Mouse (Mus musculus) midbrain, embryonic 14.5 days (tissue): ENCODE results near the gene Gpsm2. TPM values are rescaled to one million over a fixed set of nuclear protein-coding genes. Genes with fewer than 3 reads are reported as not detected.

Experiments used
- ATAC-seq: fragments of 200-750 bp; cut with Nextera tagmentation; 2 replicates; pipeline ENCODE4 v1.8.0; 2017; ENCODE audit warnings: moderate number of reproducible peaks, moderate library complexity; ENCODE audit not compliant: low FRiP score, low TSS enrichment
- DNase-seq: peaks from one replicate; pipeline ENCODE4 v3.0.0-alpha.2; 2015
- H3K27ac ChIP-seq: fragments of 300-500 bp; sonication (generic); replicated peaks from 2 replicates; pipeline ENCODE4 v1.5.1; 2014; ENCODE audit warnings: mild to moderate bottlenecking, low read depth, low read length, moderate library complexity
- H3K27me3 ChIP-seq: fragments of 300-500 bp; sonication (generic); 2 replicates; pipeline ENCODE4 v1.6.1; 2014; ENCODE audit warnings: low read length, control low read depth, mixed read lengths; ENCODE audit not compliant: control insufficient read depth, insufficient read depth
- H3K36me3 ChIP-seq: fragments of 300-500 bp; sonication (generic); 2 replicates; pipeline ENCODE4 v1.6.1; 2014; ENCODE audit warnings: low read length, control low read depth; ENCODE audit not compliant: control insufficient read depth, insufficient read depth
- H3K4me1 ChIP-seq: fragments of 300-500 bp; sonication (generic); 2 replicates; pipeline ENCODE4 v1.6.1; 2014; ENCODE audit warnings: mild to moderate bottlenecking, antibody characterized with exemption, low read length, control low read depth; ENCODE audit not compliant: control insufficient read depth, insufficient read depth
- H3K4me2 ChIP-seq: fragments of 300-500 bp; sonication (generic); 2 replicates; pipeline ENCODE4 v1.6.1; 2014; ENCODE audit warnings: mild to moderate bottlenecking, low read length, moderate library complexity
- H3K4me3 ChIP-seq: fragments of 300-500 bp; sonication (generic); replicated peaks from 2 replicates; pipeline ENCODE4 v1.5.1; 2014; ENCODE audit warnings: low read depth, low read length
- H3K9ac ChIP-seq: fragments of 300-500 bp; sonication (generic); replicated peaks from 2 replicates; pipeline ENCODE4 v1.6.1; 2014; ENCODE audit warnings: mild to moderate bottlenecking, low read length, moderate library complexity
- H3K9me3 ChIP-seq: fragments of 300-500 bp; sonication (generic); 2 replicates; pipeline ENCODE4 v1.6.1; 2016; ENCODE audit warnings: low read length, control low read depth, mixed read lengths; ENCODE audit not compliant: control insufficient read depth
- WGBS: fragments of 180-500 bp; shearing (Covaris S2); extraction: QIAGEN DNeasy Blood & Tissue Kit; methylation state at CpG from one replicate; pipeline ENCODE4 v1.1.7; 2014; 5-methylcytosine and 5-hydroxymethylcytosine counted together
- polyA plus RNA-seq: library from polyadenylated mRNA; unstranded; fragments of >200 nt; fragmentation: Nextera tagmentation; extraction: Ambion mirVana; gene quantifications from 2 replicates; pipeline ENCODE4 v1.2.1, GENCODE M21; 2014

The Gpsm2 gene
- polyA plus RNA-seq, 1 experiment from 2014 or later, result 31.3 TPM

DNA sequence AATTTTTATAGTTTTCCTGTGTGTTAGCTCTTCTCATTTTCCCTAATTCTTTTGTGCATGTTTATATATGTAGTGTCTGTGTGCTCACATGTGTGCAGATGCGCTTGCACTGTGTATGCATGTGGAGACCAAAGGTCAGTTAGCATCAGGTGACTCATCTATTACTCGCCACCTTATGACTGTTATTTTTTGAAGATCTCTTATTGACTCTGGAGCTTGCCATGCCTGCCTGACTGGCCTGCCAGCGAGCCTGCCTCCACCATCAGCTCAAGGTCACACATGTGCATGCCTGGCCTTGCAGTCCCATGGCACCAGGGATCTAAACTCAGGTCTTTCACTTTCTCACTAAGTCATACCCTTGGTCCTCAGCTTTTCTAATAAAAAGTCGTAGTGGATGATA is 81.1 kb downstream of the Gpsm2 start:
- Histone ChIP-seq H3K9me3 (no peaks in the 10 kb centered on the region), H3K9ac (no peak overlapping the region), H3K27me3 (no peaks in the 10 kb centered on the region), H3K36me3 (peaks cover 78% of the 10 kb centered on the region), H3K4me2 (no peak overlapping the region), H3K27ac (no peak overlapping the region), H3K4me1 (no peaks in the 10 kb centered on the region), H3K4me3 (no peak overlapping the region)
- 92% methylated on average over 4 of the region's 4 CpGs for WGBS
- no peak for DNase-seq
- no peak for ATAC-seq

DNA sequence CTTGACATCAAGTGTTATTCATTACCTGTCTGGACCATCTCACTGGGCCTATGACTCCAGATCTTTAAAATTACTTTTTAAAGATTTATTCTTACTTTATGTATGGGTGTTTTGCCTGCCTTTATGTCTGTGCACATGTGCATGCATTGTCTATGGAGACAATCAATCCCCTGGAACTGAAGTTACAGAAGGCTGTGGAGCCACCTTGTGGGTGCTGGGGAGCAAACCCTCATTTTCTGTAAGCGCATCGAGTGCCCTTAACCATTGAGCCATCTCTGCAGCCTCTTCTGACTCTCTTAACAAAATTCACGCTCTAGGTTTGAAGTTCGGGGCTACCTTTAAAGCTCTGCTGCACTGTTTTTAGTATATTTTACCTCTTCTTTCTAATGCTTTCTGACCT is 82.7 kb downstream of the Gpsm2 start:
- Histone ChIP-seq H3K27me3 (no peaks in the 10 kb centered on the region), H3K36me3 (peaks cover 78% of the 10 kb centered on the region)

DNA sequence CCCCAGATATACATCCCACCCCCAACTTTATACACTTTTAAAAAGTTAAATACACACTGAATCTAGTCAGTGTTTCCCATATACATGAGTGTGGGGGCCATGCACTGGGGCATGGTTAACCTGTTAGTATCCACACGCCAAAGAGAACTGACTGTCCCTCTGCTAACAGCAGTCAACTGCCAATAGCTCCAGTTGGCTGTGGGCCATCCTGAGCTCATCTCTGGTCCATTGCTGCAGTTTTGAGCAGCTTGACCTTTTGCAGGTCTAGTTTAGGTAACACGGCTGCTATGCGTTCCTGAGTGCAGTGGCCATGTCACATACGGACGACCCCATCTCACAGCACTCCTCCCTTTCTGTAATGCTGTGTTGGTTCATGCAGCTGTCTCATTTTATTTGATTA is 87.3 kb downstream of the Gpsm2 start:
- no peaks in the 10 kb centered on the region for H3K4me1 ChIP-seq
- H3K4me2 ChIP-seq, result no peak overlapping the region
- no peak for ATAC-seq
- no peak overlapping the region for H3K4me3 ChIP-seq
- WGBS, result 85% methylated on average over 5 of the region's 5 CpGs
- DNase-seq, result no peak
- H3K36me3 ChIP-seq, result peaks cover 70% of the 10 kb centered on the region
- no peaks in the 10 kb centered on the region for H3K9me3 ChIP-seq
- H3K27me3 ChIP-seq, result no peaks in the 10 kb centered on the region
- H3K27ac ChIP-seq, result no peak overlapping the region
- H3K9ac ChIP-seq, result no peak overlapping the region

More for the DNA sequence above, 82.7 kb downstream of the Gpsm2 start:
- Histone ChIP-seq H3K9ac (no peak overlapping the region), H3K4me2 (no peak overlapping the region), H3K4me3 (no peak overlapping the region), H3K27ac (no peak overlapping the region), H3K4me1 (no peaks in the 10 kb centered on the region), H3K9me3 (no peaks in the 10 kb centered on the region)
- 66% methylated on average over 4 of the region's 4 CpGs for WGBS
- DNase-seq, result peak; percentile 26
- no peak for ATAC-seq

Other genes with a start within 250 kb of the Gpsm2 start
- 1.6 and 1.9 TPM in 2 replicates for gene 1700013F07Rik, start 188.2 kb downstream of the Gpsm2 start, polyA plus RNA-seq
- gene 5330417C22Rik, start 185.8 kb downstream of the Gpsm2 start, polyA plus RNA-seq, result 18.8 and 21.8 TPM in 2 replicates
- 45.5 and 63.0 TPM in 2 replicates for gene Tmem167b, start 159.8 kb downstream of the Gpsm2 start, polyA plus RNA-seq
- gene Taf13, start 150.6 kb downstream of the Gpsm2 start, polyA plus RNA-seq, result 63.4 and 63.6 TPM in 2 replicates
- 83.3 and 123 TPM in 2 replicates for gene Wdr47, start 131.0 kb downstream of the Gpsm2 start, polyA plus RNA-seq
- gene Clcc1, start 68.4 kb downstream of the Gpsm2 start, polyA plus RNA-seq, result 36.2 and 49.1 TPM in 2 replicates
- gene Aknad1, start 17.3 kb upstream of the Gpsm2 start, polyA plus RNA-seq, result not detected in 2 replicates
- 12.4 and 16.0 TPM in 2 replicates for gene Stxbp3, start 118.2 kb upstream of the Gpsm2 start, polyA plus RNA-seq
- not detected in 2 replicates for gene Fndc7, start 167.7 kb upstream of the Gpsm2 start, polyA plus RNA-seq
- 44.0 and 51.5 TPM in 2 replicates for gene Prpf38b, start 189.4 kb upstream of the Gpsm2 start, polyA plus RNA-seq
- 1.0 and 2.9 TPM in 2 replicates for gene Henmt1, start 217.6 kb upstream of the Gpsm2 start, polyA plus RNA-seq
- gene Gm9857, start 218.1 kb upstream of the Gpsm2 start, polyA plus RNA-seq, result 2.0 TPM in 1 of 2 replicates, not detected in the other